Mouse (Mus musculus): ENCODE measurements around the gene Ndufv3.
A peak's percentile ranks its signal among the peaks of the same experiment; 100 is the strongest.

The Ndufv3 gene

DNA sequence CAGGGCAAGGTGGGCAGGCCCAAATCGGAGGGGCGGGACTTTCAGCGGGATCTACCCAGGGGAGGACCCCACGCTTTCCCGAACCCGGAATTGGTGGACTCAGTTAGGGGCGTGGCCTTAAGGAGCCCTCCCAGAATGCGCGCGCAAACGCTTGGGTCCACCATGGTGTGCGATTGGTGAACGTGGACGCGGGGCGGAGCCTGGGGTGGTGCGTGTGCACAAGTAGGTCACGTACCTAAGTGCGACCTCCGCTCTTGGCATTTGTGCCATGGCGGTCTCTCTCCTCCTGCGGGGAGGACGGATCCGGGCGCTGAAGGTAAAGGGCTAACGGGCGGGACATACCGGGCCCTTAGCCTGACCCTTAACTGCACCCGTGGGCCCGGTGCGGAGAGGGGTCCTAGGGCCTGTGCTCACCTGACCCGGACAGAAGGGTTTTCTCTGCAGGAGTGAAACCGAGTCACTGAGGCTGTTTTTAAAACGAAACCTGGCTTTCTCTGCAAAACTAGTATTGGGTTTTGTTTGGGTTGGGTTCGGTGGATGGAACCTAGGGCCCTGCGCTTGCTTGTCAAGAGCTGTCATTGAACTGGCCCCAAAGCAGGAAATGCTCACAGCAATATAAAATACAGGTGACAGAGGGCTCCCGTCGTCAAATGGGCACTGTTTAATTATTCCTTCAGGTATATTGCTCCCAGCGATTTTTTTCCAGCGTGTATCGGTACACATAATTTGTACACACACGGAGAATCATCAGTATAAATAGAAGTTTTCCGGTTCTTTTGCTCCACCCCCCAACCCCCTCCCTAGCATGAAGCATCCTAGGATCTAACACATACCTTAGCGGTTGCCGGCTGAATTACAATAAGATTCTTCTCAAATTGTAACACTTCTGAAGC, at the start of gene Ndufv3, which contains the start of gene Wdr4:
Gene Ndufv3, plus strand, starts transcription at position 170 of the 893 bp plus-strand sequence.
Gene Wdr4, minus strand, starts transcription at position 35 of the 893 bp plus-strand sequence.
- DNase-seq (ENCODE audit: low read depth) = peak; percentile 100

DNA sequence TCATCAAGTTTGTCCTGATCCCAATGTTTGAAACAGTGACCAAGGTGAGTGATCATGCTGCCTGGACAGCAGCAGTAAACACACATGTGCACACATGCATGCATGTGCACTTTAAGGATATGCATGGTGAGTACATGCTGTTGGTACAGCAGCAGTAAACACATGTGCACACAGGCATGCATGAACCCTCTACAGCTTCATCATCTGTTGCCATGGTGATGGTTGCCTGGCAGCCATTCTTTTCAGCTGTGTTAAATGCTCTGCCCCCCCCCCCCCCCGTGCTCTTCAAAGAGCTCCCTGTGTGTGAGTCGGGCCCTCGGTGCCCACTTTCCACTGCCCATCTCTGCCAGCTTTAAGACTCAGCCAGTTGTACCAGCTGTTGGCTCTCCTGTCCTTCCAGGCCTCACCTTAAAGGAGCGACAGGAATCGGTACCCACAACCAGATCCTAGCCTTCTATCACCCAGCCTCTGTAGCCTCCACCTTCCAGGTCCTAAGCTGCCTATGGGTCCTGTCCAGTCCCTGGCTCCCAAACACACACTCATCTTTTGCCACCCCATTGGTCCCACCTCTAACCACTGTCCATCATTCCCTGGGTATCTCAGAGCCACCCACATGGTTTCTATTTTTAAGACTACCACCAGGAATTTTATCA, 49.0 kb upstream of the Ndufv3 start:
- no peak for DNase-seq (ENCODE audit: low read depth)

DNA sequence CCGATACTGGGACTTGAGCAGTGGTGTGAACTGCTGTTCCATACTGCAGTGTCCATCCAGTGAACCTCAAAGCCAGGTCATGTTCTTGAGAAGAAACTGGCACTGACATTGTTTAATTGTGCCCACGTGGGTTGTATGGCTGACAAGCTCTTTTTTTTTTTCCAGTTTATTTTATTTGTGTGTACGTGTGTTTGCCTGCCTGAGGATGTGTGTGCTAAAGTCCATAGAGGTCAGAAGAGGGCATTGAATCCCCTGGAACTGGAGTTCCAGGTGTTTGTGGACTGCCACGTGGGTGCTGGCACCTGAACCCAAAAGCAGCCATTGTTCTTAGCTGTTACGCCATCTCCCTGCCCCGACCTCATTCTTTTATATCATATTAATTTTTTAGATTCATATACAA, 45.5 kb upstream of the Ndufv3 start:
- DNase-seq (ENCODE audit: low read depth) = no peak

DNA sequence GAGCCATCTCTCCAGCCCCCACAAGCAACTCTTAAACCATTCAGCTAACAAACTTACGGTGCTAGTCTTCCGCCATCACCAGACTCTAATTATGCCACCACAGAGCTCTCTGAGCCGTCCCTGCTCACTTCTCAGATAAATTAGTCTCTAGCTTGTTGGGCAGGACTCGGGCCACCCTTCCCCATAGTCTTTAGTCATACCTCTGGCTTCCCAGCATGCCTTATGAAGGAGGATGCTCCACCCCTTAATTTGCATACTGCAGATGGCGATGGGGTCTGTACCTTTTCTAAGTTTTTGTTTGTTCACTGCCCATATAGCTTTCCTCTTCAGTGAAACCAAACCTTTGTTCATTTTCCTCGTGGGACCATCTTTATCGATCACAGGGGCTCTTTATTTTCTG, 41.3 kb upstream of the Ndufv3 start:
- DNase-seq (ENCODE audit: low read depth) = no peak

DNA sequence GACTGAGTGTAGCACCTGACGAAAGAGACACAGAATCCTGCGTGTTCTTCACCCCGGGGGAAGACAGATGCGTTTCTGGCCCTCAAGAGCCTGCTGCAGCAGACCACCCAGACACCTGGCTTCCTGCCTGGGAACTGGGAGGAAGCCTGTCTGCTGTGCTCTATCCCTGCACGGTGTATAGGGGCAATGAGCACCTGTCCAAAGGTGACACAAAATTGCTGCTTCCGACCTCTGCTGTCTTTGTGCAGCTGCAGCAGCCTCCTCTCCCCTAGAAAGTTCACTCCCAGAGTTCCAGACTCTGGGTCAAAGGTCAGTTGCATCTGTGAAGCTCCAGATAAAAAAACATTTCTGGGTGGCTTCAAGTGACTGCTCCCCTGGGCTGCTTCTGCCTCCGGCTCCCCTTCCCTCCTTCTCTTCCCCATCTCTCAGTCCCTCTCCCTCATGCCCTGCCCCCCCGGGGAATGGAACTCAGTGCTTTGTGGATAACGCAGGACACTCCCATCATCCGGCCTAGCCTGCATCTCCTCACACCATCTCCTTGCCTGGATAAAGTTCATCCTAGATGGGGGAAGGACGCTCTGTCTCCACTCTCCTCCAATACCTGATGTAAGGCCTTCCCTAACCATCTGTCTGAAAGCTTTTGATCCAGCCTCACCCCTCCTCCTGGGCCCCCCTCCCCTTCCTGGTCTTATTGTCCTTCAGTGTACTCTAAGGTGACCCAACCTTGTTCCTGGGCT, 40.6 kb upstream of the Ndufv3 start:
- no peak for DNase-seq (ENCODE audit: low read depth)

DNA sequence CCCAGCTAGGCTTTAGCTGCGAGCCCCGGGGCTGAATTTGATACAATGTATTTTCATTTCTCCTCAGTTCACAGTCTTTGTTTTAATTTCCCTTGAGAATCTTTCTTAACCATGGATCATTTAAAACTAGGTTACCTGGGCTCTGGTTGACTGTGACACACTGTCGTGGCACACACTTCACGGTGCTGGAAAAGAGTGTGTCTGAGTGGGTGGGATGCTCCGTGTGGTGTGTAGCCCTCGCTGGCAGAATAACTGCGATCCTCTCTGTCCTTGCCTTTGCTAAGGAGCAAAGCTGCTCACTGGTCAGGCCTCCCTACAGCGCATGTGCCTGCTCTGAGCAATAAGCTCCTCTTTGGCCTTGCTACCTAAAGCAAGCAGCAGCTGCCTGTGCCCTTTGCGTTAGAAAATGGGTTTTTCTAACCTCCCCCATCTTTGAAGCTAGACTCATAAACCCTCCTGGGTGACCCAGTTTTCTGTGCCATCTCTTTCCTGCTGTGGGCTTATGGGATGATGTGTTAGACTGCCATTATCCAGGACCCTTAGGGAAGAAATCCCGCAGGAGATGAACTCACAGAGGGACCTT, 33.2 kb upstream of the Ndufv3 start:
- DNase-seq (ENCODE audit: low read depth) = no peak

DNA sequence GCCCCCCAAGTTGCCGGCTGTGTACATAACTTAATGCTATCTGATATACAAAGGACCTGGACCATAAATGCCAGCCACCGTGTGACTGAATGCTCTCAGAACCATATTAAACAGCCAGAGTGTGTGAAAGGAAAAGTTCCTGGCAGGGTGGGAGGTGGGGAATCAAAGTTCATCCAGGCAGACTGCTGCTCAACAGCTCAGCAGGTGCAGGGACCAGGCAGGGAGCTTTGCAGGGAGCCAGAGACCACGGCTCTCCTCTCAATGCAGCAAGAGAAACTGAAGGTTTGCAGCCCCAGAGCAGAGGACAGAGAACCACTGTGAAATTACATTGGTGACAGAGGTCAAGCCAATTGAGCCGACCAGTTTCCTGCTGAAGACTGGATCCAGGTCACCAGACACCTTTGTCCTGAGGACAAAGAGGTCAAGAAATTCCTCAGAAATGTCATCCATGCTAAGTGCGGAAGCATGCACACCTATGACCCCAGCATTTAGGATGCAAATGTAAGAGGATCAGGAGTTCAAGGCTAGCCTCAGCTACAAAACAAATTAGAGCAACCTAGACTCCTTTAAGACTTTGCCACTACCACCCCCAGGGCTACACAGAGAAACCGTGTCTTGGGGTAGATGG, 32.4 kb upstream of the Ndufv3 start:
- no peak for DNase-seq (ENCODE audit: low read depth)

DNA sequence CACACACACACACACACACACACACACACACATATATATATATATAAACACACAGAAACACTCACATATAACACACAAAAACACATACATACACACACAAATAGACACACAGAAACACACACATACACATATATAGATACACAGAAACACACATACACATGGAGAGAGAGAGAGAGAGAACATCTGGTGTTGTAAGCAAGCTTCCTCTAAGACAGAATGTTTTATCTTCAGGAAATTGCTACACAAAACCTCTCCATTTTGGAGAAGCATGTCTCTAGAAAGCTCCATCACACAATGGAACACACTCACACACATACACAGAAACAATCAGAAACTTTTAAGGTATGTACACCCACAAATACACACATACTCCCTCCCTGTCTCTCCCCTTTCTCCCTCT, 28.6 kb upstream of the Ndufv3 start:
- DNase-seq (ENCODE audit: low read depth) = no peak

DNA sequence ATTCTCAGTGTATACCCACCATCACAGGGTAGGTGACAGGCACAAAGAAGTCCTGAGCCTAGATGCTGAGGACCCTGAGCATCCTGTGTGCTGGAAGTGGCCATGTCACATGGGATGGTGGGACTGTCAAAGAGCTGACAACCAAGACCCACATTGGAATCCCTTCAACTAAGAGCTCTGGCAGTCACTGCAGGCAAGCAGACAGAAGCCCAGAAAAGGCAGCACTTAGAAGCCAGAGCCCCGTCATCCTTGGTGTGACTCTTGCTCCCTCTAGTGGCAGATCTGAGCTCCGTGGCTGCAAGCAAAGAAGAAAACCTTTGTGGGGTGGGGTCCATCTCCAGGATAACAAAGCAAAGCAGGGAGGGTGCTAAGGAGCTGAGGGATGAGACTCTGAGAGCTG, 27.5 kb upstream of the Ndufv3 start:
- peak; percentile 85 for DNase-seq (ENCODE audit: low read depth)

DNA sequence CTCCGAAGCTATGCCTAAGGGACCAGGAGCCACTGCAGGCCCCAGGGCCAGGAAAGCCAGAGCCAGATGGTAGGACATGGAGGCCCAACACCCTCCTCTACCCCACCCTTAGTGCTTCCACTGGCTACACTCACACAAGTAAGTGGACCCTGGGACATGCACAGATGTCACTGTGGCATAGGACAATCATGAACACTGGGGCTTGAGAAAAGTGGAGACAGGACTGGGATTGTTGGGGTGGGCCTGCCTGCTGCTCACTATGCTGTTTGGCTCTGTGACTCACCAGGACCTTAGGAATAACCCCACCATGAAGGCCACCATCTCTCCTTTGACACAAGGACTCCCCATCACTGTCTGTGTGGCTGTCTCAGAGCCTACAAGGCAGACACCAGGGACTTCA, 24.9 kb upstream of the Ndufv3 start:
- no peak for DNase-seq (ENCODE audit: low read depth)

DNA sequence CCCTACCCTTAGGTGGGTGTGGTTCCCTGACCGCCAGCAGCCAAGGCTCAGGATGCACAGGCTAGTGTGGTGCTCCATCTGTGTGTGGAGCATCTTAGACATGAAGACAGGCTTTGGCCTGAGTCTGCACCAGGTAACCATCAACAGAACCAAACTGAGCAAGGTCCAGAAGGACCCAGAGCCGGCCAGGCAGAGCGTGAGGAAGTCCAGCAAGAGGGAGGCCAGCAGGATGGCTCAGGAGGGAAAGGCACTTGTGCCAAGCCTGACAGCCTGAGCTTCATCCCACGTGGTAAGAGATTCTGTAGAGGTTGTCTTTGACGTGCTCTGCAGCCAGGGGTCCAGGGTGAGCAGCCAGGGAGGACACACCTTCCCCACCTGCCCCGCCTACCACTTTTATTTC, 22.2 kb upstream of the Ndufv3 start:
- DNase-seq (ENCODE audit: low read depth) = no peak

DNA sequence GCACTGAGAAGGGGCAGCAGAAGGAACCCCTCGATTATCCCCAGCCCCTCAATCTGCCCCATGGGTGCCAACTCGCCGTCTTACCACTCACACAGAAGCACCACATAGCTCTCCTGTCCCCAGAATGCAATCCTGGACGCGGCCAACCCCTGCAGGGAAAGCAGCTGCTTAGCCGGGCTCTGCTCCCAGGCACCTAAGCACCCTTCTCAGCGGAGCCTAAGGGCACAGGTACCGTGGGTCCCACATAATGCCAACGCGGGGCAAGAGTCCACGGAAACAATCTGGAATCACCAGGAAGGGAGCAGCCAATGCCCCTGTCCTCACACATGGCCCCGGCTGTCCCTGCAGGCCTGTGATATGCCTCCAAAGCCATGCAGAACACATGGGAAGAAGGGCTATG, 20.2 kb upstream of the Ndufv3 start:
- no peak for DNase-seq (ENCODE audit: low read depth)

DNA sequence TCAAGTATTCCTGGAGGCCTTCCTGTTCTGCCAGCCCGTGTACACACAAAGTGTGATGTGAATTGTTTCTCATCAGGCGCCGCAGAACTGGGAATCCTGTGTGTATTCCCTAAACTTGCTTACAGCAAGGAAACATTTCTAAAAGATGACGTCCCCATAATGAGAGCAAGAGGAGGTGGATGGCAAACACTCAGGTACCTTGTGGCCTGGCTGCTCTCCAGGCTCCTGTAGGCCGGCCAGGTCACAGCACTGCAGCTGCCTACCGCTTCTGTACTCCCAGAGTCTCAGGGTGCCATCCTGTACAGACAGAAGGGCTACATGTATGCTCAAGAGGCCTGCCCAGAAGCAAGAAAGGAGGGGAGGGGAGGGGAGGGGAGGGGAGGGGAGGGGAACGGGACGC, 19.5 kb upstream of the Ndufv3 start:
- DNase-seq (ENCODE audit: low read depth) = no peak

DNA sequence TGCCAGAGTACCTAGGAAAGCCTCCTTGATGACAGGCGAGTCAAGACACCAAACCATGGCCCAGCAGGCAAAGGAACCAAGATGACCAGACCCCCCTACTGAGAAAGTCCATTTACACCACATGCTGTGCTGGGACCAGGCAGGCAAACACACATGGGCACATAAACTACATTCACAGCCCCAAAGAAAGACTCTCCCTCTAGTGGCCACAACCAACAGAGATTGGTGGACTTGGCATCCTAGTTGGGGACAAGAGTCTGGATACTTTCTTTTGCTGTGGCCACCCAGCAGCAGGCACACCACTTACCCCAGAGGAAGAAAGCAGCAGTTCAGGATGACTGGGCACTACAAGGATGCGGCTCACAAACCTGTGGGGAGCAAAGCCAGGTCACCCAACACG, 19.0 kb upstream of the Ndufv3 start:
- no peak for DNase-seq (ENCODE audit: low read depth)

DNA sequence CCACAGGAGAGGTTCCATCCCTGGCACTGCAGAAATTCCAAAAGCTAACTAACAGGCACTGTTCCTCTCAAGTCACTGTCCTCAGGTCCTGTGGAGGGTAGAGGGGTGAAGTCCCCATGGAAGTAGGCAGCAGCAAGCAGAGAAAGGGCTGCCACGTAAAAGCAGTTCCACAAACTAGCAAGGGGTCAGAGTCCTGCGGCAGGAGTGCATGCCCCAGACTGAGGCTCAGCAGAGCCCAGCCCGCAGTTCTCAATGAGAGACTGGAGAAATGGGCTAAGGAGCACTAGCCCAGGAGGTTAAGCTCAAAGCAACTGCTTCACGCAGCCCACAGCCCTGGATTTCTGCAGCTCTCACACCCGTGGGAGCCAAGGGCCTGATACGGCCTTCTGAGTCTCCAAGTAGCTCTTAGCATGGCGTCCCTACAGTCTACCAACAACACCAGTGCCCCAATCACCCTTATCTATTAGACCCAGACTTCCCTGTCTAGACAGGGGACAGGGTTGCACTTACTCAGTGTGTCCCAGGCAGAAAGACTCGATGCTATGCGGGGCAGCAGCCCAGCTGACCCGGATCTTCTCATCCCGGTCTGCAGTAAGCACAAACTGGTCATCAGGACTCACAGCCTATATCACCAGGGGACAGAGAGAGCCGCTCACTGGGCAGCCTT, 17.5 kb upstream of the Ndufv3 start:
- DNase-seq (ENCODE audit: low read depth) = no peak

DNA sequence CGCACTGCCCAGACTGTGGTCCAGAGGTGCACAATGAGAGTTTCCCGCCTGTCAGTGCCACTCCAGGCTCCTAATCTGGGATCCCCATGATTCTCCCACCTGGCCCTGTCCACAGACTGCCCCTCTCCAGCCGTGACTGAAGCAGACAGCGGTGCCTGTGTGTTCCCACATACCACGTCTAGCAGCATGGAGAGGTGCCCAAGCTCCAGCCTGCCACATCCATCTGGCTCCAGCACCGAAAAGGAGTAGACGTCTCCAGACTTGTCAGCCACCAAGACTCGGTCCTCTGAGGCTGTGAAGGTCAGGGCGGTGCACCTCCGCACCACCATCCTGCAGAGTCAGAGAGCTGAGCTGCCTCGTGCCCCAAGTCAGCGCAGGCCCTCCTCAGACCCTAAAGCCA, 16.6 kb upstream of the Ndufv3 start:
- no peak for DNase-seq (ENCODE audit: low read depth)

DNA sequence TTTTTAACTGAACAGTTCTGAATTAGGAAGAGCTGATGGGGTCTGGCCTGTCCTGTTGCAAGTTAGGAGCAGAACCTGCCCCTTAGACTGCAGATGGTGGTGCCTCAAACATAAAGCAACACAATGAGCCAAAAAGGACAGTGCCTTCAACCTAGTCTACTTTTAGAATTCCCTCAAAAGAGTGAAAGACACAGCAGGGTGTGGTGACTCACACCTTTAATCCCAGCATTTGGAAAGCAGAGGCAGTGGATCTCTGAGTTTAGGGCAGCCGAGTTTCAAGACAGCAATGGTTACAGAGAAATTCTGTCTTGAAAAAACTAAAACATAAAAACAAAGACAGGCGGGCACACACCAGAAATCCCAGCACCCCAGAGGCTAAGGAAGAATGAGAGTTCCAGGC, 16.0 kb upstream of the Ndufv3 start:
- no peak for DNase-seq (ENCODE audit: low read depth)

DNA sequence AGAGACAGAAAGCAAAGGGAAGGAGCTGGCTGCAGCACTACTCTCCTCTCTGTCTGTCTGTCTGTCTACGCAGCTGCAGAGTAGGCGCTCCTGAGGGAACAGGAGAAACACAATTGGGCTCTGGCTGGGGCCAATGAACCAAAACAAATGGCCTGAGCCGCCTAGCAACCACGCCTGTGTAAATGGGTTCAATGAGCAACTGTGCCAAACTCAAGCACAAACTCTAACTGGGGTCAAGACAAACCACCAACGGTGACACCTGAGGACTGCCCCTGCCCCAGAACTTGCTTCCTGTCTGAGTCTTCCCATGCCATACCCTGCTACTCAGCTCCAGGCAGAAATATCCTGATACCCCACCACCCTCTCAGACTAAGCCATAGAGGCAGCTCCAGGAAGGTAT, 14.9 kb upstream of the Ndufv3 start:
- DNase-seq (ENCODE audit: low read depth) = no peak

DNA sequence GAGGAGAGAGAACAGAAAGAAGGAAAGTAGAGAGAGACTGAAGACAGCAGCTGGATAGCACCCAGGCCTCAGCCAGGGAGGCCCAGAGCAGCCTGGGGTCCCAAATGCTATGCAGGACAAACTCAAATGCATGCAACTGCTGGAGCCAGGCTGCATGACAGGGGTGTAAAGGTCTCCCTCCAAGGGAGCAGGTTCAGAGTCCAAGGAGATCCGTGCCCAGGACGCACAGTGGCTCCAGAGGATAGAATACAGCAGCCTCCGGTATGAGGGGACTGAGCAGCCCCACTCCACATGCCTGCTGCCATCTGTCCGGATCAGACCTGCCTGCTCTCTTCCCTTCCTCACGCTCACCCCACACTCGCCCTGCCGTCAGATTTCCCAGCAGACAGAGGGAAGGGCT, 13.6 kb upstream of the Ndufv3 start:
- no peak for DNase-seq (ENCODE audit: low read depth)

DNA sequence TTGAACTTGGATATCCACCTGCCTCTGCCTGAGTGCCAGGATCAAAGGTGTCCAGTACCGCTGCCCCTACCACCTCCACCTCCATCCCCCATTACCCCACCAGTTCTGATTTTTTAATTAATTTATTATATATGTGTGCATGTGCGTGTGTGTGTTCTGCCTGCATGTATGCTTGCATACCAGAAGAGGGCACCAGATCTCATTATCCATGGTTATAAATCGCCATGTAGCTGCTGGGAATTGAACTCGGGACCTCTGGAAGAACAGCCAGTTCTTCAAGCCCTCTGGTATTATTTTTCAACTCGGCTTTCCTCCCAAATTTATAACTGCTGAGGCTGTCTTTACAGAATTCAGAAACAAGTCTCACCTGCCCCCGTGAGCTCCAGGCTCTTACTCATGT, 9.0 kb upstream of the Ndufv3 start:
- peak; percentile 32 for DNase-seq (ENCODE audit: low read depth)

DNA sequence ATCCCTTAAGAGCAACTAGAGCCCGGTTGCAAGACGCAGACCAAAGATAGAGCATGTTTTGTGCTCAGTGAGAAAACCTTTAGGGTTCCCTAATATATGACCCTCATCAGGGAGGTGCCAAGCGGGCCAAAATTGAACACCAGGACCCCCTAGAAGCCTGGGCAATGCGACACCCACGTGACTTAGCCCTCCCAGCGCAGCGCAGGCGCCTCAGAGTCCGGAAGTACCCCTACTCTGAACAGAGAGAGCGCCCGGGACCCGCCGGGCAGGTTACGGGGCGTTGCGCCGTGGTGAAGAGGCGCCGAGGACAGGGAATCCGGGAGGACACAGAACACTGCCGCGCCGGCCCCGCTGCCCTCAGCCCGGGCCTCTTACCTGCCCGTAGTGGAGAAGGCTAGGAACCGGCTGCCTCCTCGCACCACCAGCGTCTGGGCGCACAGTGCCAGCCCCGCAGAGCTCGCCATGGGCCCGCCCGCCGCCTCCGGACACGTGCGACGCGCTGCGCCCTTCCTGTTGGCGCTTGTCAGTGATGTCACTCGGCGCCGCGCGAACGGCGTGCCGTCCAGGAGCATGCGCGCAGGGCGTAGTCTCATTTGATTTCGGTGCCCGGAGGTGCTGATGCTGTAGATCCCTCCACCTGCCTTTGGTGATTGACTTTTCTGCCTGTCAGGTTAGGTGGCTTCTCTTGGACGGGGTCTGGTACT, 8.0 kb upstream of the Ndufv3 start:
- peak; percentile 95 for DNase-seq (ENCODE audit: low read depth)

Data from induced T-regulatory cell, adult 2 months (primary cell).